Mouse (Mus musculus) liver, adult 2 months (tissue): ENCODE data around the gene Serpina1a.
"Not testable (repeated sequence)": the region's sequence is repeated elsewhere in the genome, so short reads cannot be mapped to it uniquely, and the experiment has no call there.

ENCODE experiments used
- CTCF ChIP-seq: fragments of 200-500 bp; IDR thresholded peaks from 2 replicates; pipeline ENCODE4 v1.5.1; 2011; ENCODE audit warnings: low read depth, low read length, control low read depth
- POLR2A ChIP-seq: fragments of 200-500 bp; IDR thresholded peaks from 2 replicates; pipeline ENCODE4 v1.6.1; 2011; ENCODE audit warnings: low read length, control low read depth; ENCODE audit not compliant: insufficient read depth; ENCODE audit errors: extremely low read depth

GRCm38 (mm10) chr12:103827661-103828372, 35.5 kb downstream of the Serpina1a start:
- TF ChIP-seq CTCF = not testable (repeated sequence)
- 0 out of 2 replicates have a peak, but pooled peaks have one; percentile 12 for TF ChIP-seq POLR2A
